Mouse (Mus musculus): ENCODE data around the gene Gm4969. TPM values are rescaled to one million over a fixed set of nuclear protein-coding genes. Genes with fewer than 3 reads are reported as not detected.
A peak's percentile ranks its signal among the peaks of the same experiment; 100 is the strongest.
"Not testable (repeated sequence)": the region's sequence is repeated elsewhere in the genome, so short reads cannot be mapped to it uniquely, and the experiment has no call there.

The Gm4969 gene
- polyA plus RNA-seq, 1 experiment from 2014 or later = 5.8 TPM

GRCm38 (mm10) chr7:19159411-19159810 lies 41.2 kb upstream of the Gm4969 start:
- peaks cover 9% of the 10 kb centered on the region; the same call in 1 of the 2 replicates for H3K36me3 ChIP-seq (ENCODE audit: control insufficient read depth, insufficient read depth, low read length)
- H3K27me3 ChIP-seq (ENCODE audit: control insufficient read depth, insufficient read depth, low read length) = peaks cover 11% of the 10 kb centered on the region
- peak overlapping the region; percentile 63 for H3K4me2 ChIP-seq (ENCODE audit: low read length)
- H3K4me3 ChIP-seq (replicated peaks; ENCODE audit: low read depth, low read length) = no peak overlapping the region; the same call in 1 of the 2 replicates
- 13% methylated on average over 18 of the region's 18 CpGs for WGBS
- H3K9ac ChIP-seq (replicated peaks; ENCODE audit: low read length) = no peak overlapping the region
- no peak for ATAC-seq (ENCODE audit: low FRiP score, low TSS enrichment)
- H3K4me1 ChIP-seq (ENCODE audit: control insufficient read depth, insufficient read depth, low read length) = peaks cover 11% of the 10 kb centered on the region
- DNase-seq = no peak
- no peaks in the 10 kb centered on the region for H3K9me3 ChIP-seq (ENCODE audit: control insufficient read depth, low read length)
- H3K27ac ChIP-seq (replicated peaks; ENCODE audit: low read depth, low read length) = no peak overlapping the region

GRCm38 (mm10) chr7:19158601-19159000 lies 40.4 kb upstream of the Gm4969 start:
- Histone ChIP-seq H3K4me2 (ENCODE audit: low read length) (no peak overlapping the region), H3K27me3 (ENCODE audit: control insufficient read depth, insufficient read depth, low read length) (peaks cover 11% of the 10 kb centered on the region), H3K27ac (replicated peaks; ENCODE audit: low read depth, low read length) (no peak overlapping the region), H3K9me3 (ENCODE audit: control insufficient read depth, low read length) (no peaks in the 10 kb centered on the region), H3K4me1 (ENCODE audit: control insufficient read depth, insufficient read depth, low read length) (peaks cover 10% of the 10 kb centered on the region), H3K36me3 (ENCODE audit: control insufficient read depth, insufficient read depth, low read length) (peaks cover 17% of the 10 kb centered on the region), H3K4me3 (replicated peaks; ENCODE audit: low read depth, low read length) (no peak overlapping the region), H3K9ac (replicated peaks; ENCODE audit: low read length) (no peak overlapping the region)
- 73% methylated on average over 11 of the region's 11 CpGs for WGBS
- ATAC-seq (ENCODE audit: low FRiP score, low TSS enrichment) = no peak
- no peak for DNase-seq

GRCm38 (mm10) chr7:19157160-19157800 lies 39.1 kb upstream of the Gm4969 start:
- ATAC-seq (ENCODE audit: low FRiP score, low TSS enrichment) (peak; percentile 74), DNase-seq (peak; percentile 92)
- H3K4me2 ChIP-seq (ENCODE audit: low read length) = peak overlapping the region; percentile 44
- WGBS = 6% methylated on average over 30 of the region's 30 CpGs
- H3K9ac ChIP-seq (replicated peaks; ENCODE audit: low read length) = peak overlapping the region; percentile 27
- peak overlapping the region; percentile 78 for H3K27ac ChIP-seq (replicated peaks; ENCODE audit: low read depth, low read length)
- no peaks in the 10 kb centered on the region for H3K9me3 ChIP-seq (ENCODE audit: control insufficient read depth, low read length)
- H3K36me3 ChIP-seq (ENCODE audit: control insufficient read depth, insufficient read depth, low read length) = peaks cover 28% of the 10 kb centered on the region
- H3K4me3 ChIP-seq (replicated peaks; ENCODE audit: low read depth, low read length) = peak overlapping the region; percentile 5
- peaks cover 11% of the 10 kb centered on the region for H3K27me3 ChIP-seq (ENCODE audit: control insufficient read depth, insufficient read depth, low read length)
- peaks cover 10% of the 10 kb centered on the region for H3K4me1 ChIP-seq (ENCODE audit: control insufficient read depth, insufficient read depth, low read length)

GRCm38 (mm10) chr7:19155825-19156475 lies 37.8 kb upstream of the Gm4969 start:
- Histone ChIP-seq H3K27me3 (ENCODE audit: control insufficient read depth, insufficient read depth, low read length) (peaks cover 11% of the 10 kb centered on the region), H3K4me1 (ENCODE audit: control insufficient read depth, insufficient read depth, low read length) (peaks cover 10% of the 10 kb centered on the region), H3K36me3 (ENCODE audit: control insufficient read depth, insufficient read depth, low read length) (peaks cover 39% of the 10 kb centered on the region), H3K9ac (replicated peaks; ENCODE audit: low read length) (no peak overlapping the region), H3K4me3 (replicated peaks; ENCODE audit: low read depth, low read length) (no peak overlapping the region), H3K4me2 (ENCODE audit: low read length) (no peak overlapping the region), H3K27ac (replicated peaks; ENCODE audit: low read depth, low read length) (no peak overlapping the region), H3K9me3 (ENCODE audit: control insufficient read depth, low read length) (no peaks in the 10 kb centered on the region)
- WGBS = 58% methylated on average over 13 of the region's 13 CpGs
- DNase-seq (no peak), ATAC-seq (ENCODE audit: low FRiP score, low TSS enrichment) (no peak)

- Histone ChIP-seq H3K27me3 (ENCODE audit: control insufficient read depth, insufficient read depth, low read length) (peaks cover 7% of the 10 kb centered on the region), H3K27ac (replicated peaks; ENCODE audit: low read depth, low read length) (no peak overlapping the region), H3K9me3 (ENCODE audit: control insufficient read depth, low read length) (no peaks in the 10 kb centered on the region), H3K36me3 (ENCODE audit: control insufficient read depth, insufficient read depth, low read length) (peaks cover 39% of the 10 kb centered on the region), H3K9ac (replicated peaks; ENCODE audit: low read length) (no peak overlapping the region), H3K4me2 (ENCODE audit: low read length) (no peak overlapping the region), H3K4me3 (replicated peaks; ENCODE audit: low read depth, low read length) (no peak overlapping the region), H3K4me1 (ENCODE audit: control insufficient read depth, insufficient read depth, low read length) (peaks cover 11% of the 10 kb centered on the region)
- 83% methylated on average over 8 of the region's 8 CpGs for WGBS
- DNase-seq = no peak
- ATAC-seq (ENCODE audit: low FRiP score, low TSS enrichment) = no peak
Observed at GRCm38 (mm10) chr7:19154796-19155195, 36.6 kb upstream of the Gm4969 start.

- not testable (repeated sequence) for DNase-seq; H3K27ac ChIP-seq (replicated peaks; ENCODE audit: low read depth, low read length); H3K4me2 ChIP-seq (ENCODE audit: low read length); H3K27me3 ChIP-seq (ENCODE audit: control insufficient read depth, insufficient read depth, low read length); H3K4me3 ChIP-seq (replicated peaks; ENCODE audit: low read depth, low read length); H3K9me3 ChIP-seq (ENCODE audit: control insufficient read depth, low read length); ATAC-seq (ENCODE audit: low FRiP score, low TSS enrichment); H3K9ac ChIP-seq (replicated peaks; ENCODE audit: low read length)
- 93% methylated on average over 10 of the region's 10 CpGs for WGBS
- peaks cover 17% of the 10 kb centered on the region for H3K4me1 ChIP-seq (ENCODE audit: control insufficient read depth, insufficient read depth, low read length)
- H3K36me3 ChIP-seq (ENCODE audit: control insufficient read depth, insufficient read depth, low read length) = peaks cover 39% of the 10 kb centered on the region
Observed at GRCm38 (mm10) chr7:19151121-19151520, 33.0 kb upstream of the Gm4969 start.

- Histone ChIP-seq H3K4me3 (replicated peaks; ENCODE audit: low read depth, low read length) (peak within 1 kb of the TSS; percentile 68), H3K27me3 (ENCODE audit: control insufficient read depth, insufficient read depth, low read length) (no peaks in the 10 kb centered on the region), H3K36me3 (ENCODE audit: control insufficient read depth, insufficient read depth, low read length) (peaks cover 39% of the 10 kb centered on the region), H3K4me2 (ENCODE audit: low read length) (peak within 1 kb of the TSS; percentile 80), H3K4me1 (ENCODE audit: control insufficient read depth, insufficient read depth, low read length) (peaks cover 17% of the 10 kb centered on the region), H3K9me3 (ENCODE audit: control insufficient read depth, low read length) (no peaks in the 10 kb centered on the region), H3K27ac (replicated peaks; ENCODE audit: low read depth, low read length) (peak within 1 kb of the TSS; percentile 85), H3K9ac (replicated peaks; ENCODE audit: low read length) (peak within 1 kb of the TSS; percentile 63)
- ATAC-seq (ENCODE audit: low FRiP score, low TSS enrichment) (peak; percentile 93), DNase-seq (peak; percentile 99)
- under 1% methylated on average over 24 of the region's 24 CpGs for WGBS
Observed at GRCm38 (mm10) chr7:19149626-19150025, 31.5 kb upstream of the Gm4969 start, which contains the start of gene Snrpd2. Gene Snrpd2 (plus strand): TSS chr7:19149722.

- peak within 1 kb of the TSS; percentile 80 for H3K4me2 ChIP-seq (ENCODE audit: low read length)
- WGBS = under 1% methylated on average over 43 of the region's 43 CpGs
- H3K27me3 ChIP-seq (ENCODE audit: control insufficient read depth, insufficient read depth, low read length) = no peaks in the 10 kb centered on the region
- no peaks in the 10 kb centered on the region for H3K9me3 ChIP-seq (ENCODE audit: control insufficient read depth, low read length)
- H3K36me3 ChIP-seq (ENCODE audit: control insufficient read depth, insufficient read depth, low read length) = peaks cover 33% of the 10 kb centered on the region
- H3K4me1 ChIP-seq (ENCODE audit: control insufficient read depth, insufficient read depth, low read length) = peaks cover 17% of the 10 kb centered on the region
- ATAC-seq (ENCODE audit: low FRiP score, low TSS enrichment) (peak; percentile 97), DNase-seq (peak; percentile 99)
- H3K4me3 ChIP-seq (replicated peaks; ENCODE audit: low read depth, low read length) = peak within 1 kb of the TSS; percentile 68
- peak within 1 kb of the TSS; percentile 85 for H3K27ac ChIP-seq (replicated peaks; ENCODE audit: low read depth, low read length)
- peak within 1 kb of the TSS; percentile 63 for H3K9ac ChIP-seq (replicated peaks; ENCODE audit: low read length)
Observed at GRCm38 (mm10) chr7:19148875-19149541, 30.8 kb upstream of the Gm4969 start, which contains the start of gene Qpctl. Gene Qpctl (minus strand): TSS chr7:19149291.
